Mouse (Mus musculus): ENCODE data around the gene Otulin.

Otulin gene

GRCm38 (mm10) chr15:27503221-27503620, 127.3 kb downstream of the Otulin start:
- peak; percentile 45 for DNase-seq (ENCODE audit: low spot score)

GRCm38 (mm10) chr15:27502338-27502737, 128.2 kb downstream of the Otulin start:
- DNase-seq (ENCODE audit: low spot score), result no peak

- DNase-seq (ENCODE audit: low spot score), result no peak
Observed at GRCm38 (mm10) chr15:27500390-27500789, 130.1 kb downstream of the Otulin start.

GRCm38 (mm10) chr15:27498078-27498477, 132.4 kb downstream of the Otulin start:
- DNase-seq (ENCODE audit: low spot score), result no peak

- DNase-seq (ENCODE audit: low spot score), result no peak
Observed at GRCm38 (mm10) chr15:27497300-27497997, 133.0 kb downstream of the Otulin start.

GRCm38 (mm10) chr15:27496596-27497299, 133.7 kb downstream of the Otulin start:
- no peak for DNase-seq (ENCODE audit: low spot score)

- no peak for DNase-seq (ENCODE audit: low spot score)
Observed at GRCm38 (mm10) chr15:27495981-27496401, 134.5 kb downstream of the Otulin start.

GRCm38 (mm10) chr15:27493516-27493915, 137.0 kb downstream of the Otulin start:
- DNase-seq (ENCODE audit: low spot score), result no peak

- no peak for DNase-seq (ENCODE audit: low spot score)
Observed at GRCm38 (mm10) chr15:27492734-27493133, 137.8 kb downstream of the Otulin start.

Measured in left cerebral cortex, adult 11 months (tissue).